Mouse (Mus musculus) liver, postnatal 0 days (tissue): Measurements from ENCODE around the gene Arhgef33.
"Not testable (repeated sequence)": the region's sequence is repeated elsewhere in the genome, so short reads cannot be mapped to it uniquely, and the experiment has no call there.

ENCODE experiments used
- CTCF ChIP-seq: sonication (generic); IDR thresholded peaks from 2 replicates; pipeline ENCODE4 v1.5.1; 2016; ENCODE audit warnings: antibody characterized with exemption, low read depth
- EP300 ChIP-seq: IDR thresholded peaks from 2 replicates; pipeline ENCODE4 v1.6.1; 2016; ENCODE audit warnings: antibody characterized with exemption, low read depth, mild to moderate bottlenecking

- TF ChIP-seq CTCF, EP300: not testable (repeated sequence)
These were observed 71.2 kb downstream of the Arhgef33 start for GRCm38 (mm10) chr17:80378386-80378785.
